Mouse (Mus musculus): ENCODE measurements at regions not wholly inside any gene's neighbourhood (a gene's known extent, or its start where the extent isn't known, plus 50 kb on each side); places are given as distances from the start of the nearest gene placed in this dataset.

DNA sequence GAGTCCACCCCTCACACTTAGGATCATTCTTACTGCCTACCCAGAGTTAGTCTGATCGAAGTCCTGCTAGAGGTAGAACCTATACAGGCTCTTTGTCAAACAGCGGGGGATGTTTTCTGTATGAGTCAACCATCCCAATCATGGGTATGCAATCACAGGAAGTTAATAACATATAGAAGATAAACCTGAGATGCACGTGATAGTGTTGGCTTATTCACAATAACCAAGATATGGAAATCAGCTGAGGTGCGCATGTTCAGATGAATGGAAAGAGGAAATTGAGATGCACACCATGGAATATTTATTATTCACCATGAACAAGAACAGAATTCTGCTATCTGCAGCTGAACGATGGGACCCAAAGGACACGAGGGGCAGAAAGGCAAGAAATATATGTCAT lies 146.7 kb upstream of the Tgfbr2 start:
- WGBS, result 83% methylated on average over 6 of the region's 6 CpGs
- ATAC-seq (ENCODE audit: insufficient read depth, low FRiP score), result no peak
- no peak overlapping the region for H3K27ac ChIP-seq (ENCODE audit: low read length)

DNA sequence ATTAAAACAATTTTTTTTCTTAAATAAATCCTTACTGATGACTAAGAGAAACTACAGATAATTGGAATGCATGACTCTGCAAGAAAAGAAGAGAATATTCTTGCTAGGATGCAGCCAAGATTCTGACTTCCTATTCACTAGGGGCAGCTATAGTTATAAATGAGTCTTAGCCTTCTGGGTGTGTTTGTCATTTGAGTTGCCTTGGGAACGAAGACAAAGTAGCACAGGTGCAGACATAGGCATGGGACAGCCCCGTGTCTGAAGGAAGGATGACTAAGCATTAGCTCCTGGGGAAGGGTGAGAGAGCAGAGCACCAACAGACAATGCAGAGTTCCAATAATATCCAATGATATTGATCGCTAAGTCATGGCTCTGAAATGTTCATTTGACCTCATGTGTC lies 144.3 kb upstream of the Tgfbr2 start:
- H3K27me3 ChIP-seq (ENCODE audit: control insufficient read depth, insufficient read depth, low read length), result no peaks in the 10 kb centered on the region
- WGBS, result 69% methylated on average over 3 of the region's 3 CpGs
- no peak overlapping the region for H3K4me3 ChIP-seq (replicated peaks; ENCODE audit: low read length)
- H3K4me2 ChIP-seq (ENCODE audit: low read depth, low read length), result no peak overlapping the region
- ATAC-seq (ENCODE audit: insufficient read depth, low FRiP score), result no peak
- no peak overlapping the region for H3K27ac ChIP-seq (ENCODE audit: low read length)
- H3K9me3 ChIP-seq (replicated peaks; ENCODE audit: control insufficient read depth, low read length), result no peaks in the 10 kb centered on the region
- no peaks in the 10 kb centered on the region for H3K4me1 ChIP-seq (ENCODE audit: control insufficient read depth, insufficient read depth, low read length)
- H3K36me3 ChIP-seq (ENCODE audit: control insufficient read depth, insufficient read depth, low read length), result no peaks in the 10 kb centered on the region
- no peak overlapping the region for H3K9ac ChIP-seq (ENCODE audit: low read length)

More for the DNA sequence above, 146.7 kb upstream of the Tgfbr2 start:
- no peak overlapping the region for H3K4me2 ChIP-seq (ENCODE audit: low read depth, low read length)
- H3K9ac ChIP-seq (ENCODE audit: low read length), result no peak overlapping the region
- no peaks in the 10 kb centered on the region for H3K36me3 ChIP-seq (ENCODE audit: control insufficient read depth, insufficient read depth, low read length)
- no peak overlapping the region for H3K4me3 ChIP-seq (replicated peaks; ENCODE audit: low read length)
- no peaks in the 10 kb centered on the region for H3K9me3 ChIP-seq (replicated peaks; ENCODE audit: control insufficient read depth, low read length)
- no peaks in the 10 kb centered on the region for H3K4me1 ChIP-seq (ENCODE audit: control insufficient read depth, insufficient read depth, low read length)
- no peaks in the 10 kb centered on the region for H3K27me3 ChIP-seq (ENCODE audit: control insufficient read depth, insufficient read depth, low read length)

DNA sequence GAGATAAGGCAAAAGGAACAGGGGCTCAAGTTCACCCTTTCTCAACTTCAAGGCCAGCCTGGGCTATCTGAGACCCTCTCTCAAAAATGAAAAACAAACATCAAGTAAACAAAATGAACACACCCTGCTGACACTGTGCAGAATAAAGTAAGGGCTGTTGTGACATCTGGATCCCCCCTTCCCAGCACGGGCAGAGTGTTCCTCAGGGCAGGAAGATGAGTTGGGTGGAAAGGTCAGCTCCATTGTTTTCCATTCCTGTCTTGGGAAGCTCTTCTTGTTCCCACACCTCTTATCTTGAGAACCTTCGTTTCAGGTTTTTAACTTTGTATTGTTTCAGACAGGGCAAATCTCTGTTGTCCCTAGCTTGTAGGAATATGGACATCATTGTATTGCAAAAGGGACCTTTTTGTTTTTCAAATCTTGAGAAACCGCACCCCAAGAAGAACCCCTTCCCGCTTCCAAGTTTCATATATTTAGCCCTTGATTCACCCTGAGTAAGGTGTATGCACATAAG lies 141.5 kb upstream of the Tgfbr2 start:
- Histone ChIP-seq H3K36me3 (ENCODE audit: control insufficient read depth, insufficient read depth, low read length) (no peaks in the 10 kb centered on the region), H3K27me3 (ENCODE audit: control insufficient read depth, insufficient read depth, low read length) (no peaks in the 10 kb centered on the region), H3K9ac (ENCODE audit: low read length) (no peak overlapping the region), H3K4me2 (ENCODE audit: low read depth, low read length) (no peak overlapping the region), H3K4me1 (ENCODE audit: control insufficient read depth, insufficient read depth, low read length) (peaks cover 4% of the 10 kb centered on the region; the same call in 1 of the 2 replicates), H3K4me3 (replicated peaks; ENCODE audit: low read length) (no peak overlapping the region), H3K9me3 (replicated peaks; ENCODE audit: control insufficient read depth, low read length) (no peaks in the 10 kb centered on the region), H3K27ac (ENCODE audit: low read length) (no peak overlapping the region)
- ATAC-seq (ENCODE audit: insufficient read depth, low FRiP score), result no peak
- whole genome bisulfite sequencing, result 71% methylated on average over 4 of the region's 4 CpGs

DNA sequence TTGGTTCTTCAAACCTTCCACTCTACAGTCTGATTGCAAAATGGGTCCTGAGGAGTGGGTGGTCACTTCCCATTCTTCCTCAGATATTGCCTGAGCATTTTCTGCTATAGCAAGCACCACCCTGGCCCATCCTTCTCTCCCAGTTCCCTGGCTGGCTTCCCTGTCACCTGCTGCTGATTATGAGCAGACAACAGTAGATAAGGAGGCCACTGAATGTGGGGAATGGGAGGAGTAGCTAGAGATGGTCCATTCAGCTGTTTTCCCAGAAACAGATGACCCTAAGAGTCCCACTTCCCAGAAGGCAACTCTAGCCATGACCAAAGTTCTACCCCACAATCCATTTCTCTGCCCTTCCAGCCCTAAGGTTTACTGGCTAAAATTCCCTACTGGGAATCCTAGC lies 139.6 kb upstream of the Tgfbr2 start:
- Histone ChIP-seq H3K4me2 (ENCODE audit: low read depth, low read length) (no peak overlapping the region), H3K4me3 (replicated peaks; ENCODE audit: low read length) (no peak overlapping the region), H3K9me3 (replicated peaks; ENCODE audit: control insufficient read depth, low read length) (no peaks in the 10 kb centered on the region), H3K4me1 (ENCODE audit: control insufficient read depth, insufficient read depth, low read length) (peaks cover 4% of the 10 kb centered on the region; the same call in 1 of the 2 replicates), H3K27me3 (ENCODE audit: control insufficient read depth, insufficient read depth, low read length) (no peaks in the 10 kb centered on the region), H3K27ac (ENCODE audit: low read length) (no peak overlapping the region), H3K36me3 (ENCODE audit: control insufficient read depth, insufficient read depth, low read length) (no peaks in the 10 kb centered on the region), H3K9ac (ENCODE audit: low read length) (no peak overlapping the region)
- ATAC-seq (ENCODE audit: insufficient read depth, low FRiP score), result no peak

DNA sequence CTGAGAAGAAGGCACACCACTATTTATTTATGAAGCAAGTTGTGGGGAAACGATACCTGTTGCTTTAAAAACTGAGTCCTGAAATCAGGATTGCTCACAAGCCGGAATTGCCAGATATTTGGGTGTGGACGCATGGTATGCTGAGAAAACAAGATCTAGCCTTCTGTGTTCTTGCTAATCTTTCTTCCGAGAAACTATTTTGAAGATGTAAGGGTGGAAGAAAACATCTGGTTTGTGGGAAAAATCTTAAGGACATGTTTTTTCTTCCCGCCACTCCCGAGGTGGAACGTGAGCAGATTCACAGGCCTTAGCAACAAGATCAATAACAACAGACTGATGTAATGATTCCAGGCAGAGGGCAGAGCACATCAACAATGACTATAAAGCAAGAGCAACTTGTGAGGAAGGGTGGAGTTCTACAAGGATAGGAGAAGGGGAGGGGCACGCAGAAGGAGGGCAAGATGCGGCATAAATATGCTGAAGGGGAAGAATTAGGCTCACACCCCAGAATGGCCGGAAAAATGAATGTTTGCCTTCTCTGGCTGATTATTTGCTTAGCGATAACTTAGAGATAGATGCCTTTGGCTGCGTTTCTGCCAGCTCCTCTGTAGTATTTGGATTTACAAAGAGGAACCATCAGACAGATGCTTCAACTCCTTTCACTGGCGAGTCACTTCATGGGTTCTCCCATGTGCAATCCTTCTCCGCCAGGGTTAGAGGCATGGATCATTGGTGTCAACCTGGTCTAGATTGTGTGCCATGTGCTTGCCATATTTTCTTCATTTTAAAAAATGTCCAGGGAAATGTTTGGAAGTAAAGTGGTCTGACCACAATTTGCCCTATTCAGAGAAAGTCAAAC lies 139.0 kb upstream of the Tgfbr2 start:
- whole genome bisulfite sequencing, result 54% methylated on average over 14 of the region's 14 CpGs
- ATAC-seq (ENCODE audit: insufficient read depth, low FRiP score), result 0 out of 2 replicates have a peak, but pooled peaks have one; percentile 33
- Histone ChIP-seq H3K4me1 (ENCODE audit: control insufficient read depth, insufficient read depth, low read length) (peaks cover 4% of the 10 kb centered on the region; the same call in 1 of the 2 replicates), H3K9ac (ENCODE audit: low read length) (no peak overlapping the region), H3K36me3 (ENCODE audit: control insufficient read depth, insufficient read depth, low read length) (no peaks in the 10 kb centered on the region), H3K27me3 (ENCODE audit: control insufficient read depth, insufficient read depth, low read length) (no peaks in the 10 kb centered on the region), H3K4me3 (replicated peaks; ENCODE audit: low read length) (no peak overlapping the region), H3K9me3 (replicated peaks; ENCODE audit: control insufficient read depth, low read length) (no peaks in the 10 kb centered on the region), H3K27ac (ENCODE audit: low read length) (no peak overlapping the region), H3K4me2 (ENCODE audit: low read depth, low read length) (no peak overlapping the region)

DNA sequence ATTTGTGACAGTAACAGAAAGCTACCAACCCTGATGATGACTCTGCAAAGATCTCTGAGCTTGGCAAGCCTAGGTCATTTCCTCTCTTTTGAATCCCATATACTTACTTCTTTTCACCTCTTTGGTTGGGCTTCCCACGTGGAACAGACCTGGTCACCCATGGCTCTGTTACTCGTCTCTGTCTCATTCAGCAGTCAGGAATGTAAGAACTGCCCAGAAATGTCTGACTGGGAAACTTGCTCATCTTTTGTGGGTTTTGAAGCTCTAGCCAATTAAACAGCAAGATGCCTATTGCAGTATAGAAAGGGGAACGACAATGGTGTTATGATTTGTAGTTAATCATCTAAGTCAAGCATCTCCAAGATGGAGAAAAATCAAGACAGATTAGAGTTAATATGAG lies 136.2 kb upstream of the Tgfbr2 start:
- WGBS, result 59% methylated on average over 3 of the region's 3 CpGs

DNA sequence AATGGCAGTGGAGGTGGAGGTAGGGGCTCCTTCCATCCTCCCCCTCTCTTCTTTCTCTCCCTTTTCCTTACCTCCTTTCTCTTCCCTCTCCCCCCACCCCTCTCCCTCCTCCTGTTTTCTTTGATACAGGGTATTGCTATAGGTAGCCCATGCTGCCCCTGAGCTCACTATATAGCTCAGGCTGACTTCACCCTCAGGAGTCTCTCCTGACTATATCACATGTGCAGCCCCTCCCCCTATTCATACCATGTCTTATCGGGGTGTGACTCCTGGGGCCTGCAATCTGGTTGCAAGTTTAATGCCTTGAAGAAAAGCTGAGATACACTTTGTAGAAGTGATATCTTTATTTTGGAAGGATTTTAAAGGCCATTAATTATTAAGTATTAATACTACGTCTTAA lies 126.4 kb upstream of the Tgfbr2 start:
- H3K9ac ChIP-seq (ENCODE audit: low read length), result no peak overlapping the region
- no peaks in the 10 kb centered on the region for H3K27me3 ChIP-seq (ENCODE audit: control insufficient read depth, insufficient read depth, low read length)
- H3K4me2 ChIP-seq (ENCODE audit: low read depth, low read length), result no peak overlapping the region
- no peak overlapping the region for H3K4me3 ChIP-seq (replicated peaks; ENCODE audit: low read length)
- peaks cover 5% of the 10 kb centered on the region; the same call in 1 of the 2 replicates for H3K4me1 ChIP-seq (ENCODE audit: control insufficient read depth, insufficient read depth, low read length)
- 71% methylated on average over 2 of the region's 2 CpGs for WGBS
- no peaks in the 10 kb centered on the region for H3K36me3 ChIP-seq (ENCODE audit: control insufficient read depth, insufficient read depth, low read length)
- no peak overlapping the region for H3K27ac ChIP-seq (ENCODE audit: low read length)
- ATAC-seq (ENCODE audit: insufficient read depth, low FRiP score), result no peak
- H3K9me3 ChIP-seq (replicated peaks; ENCODE audit: control insufficient read depth, low read length), result no peaks in the 10 kb centered on the region

More for the DNA sequence above, 136.2 kb upstream of the Tgfbr2 start:
- peaks cover 4% of the 10 kb centered on the region; the same call in 1 of the 2 replicates for H3K4me1 ChIP-seq (ENCODE audit: control insufficient read depth, insufficient read depth, low read length)
- H3K9ac ChIP-seq (ENCODE audit: low read length), result no peak overlapping the region
- ATAC-seq (ENCODE audit: insufficient read depth, low FRiP score), result no peak
- no peaks in the 10 kb centered on the region for H3K36me3 ChIP-seq (ENCODE audit: control insufficient read depth, insufficient read depth, low read length)
- no peaks in the 10 kb centered on the region for H3K27me3 ChIP-seq (ENCODE audit: control insufficient read depth, insufficient read depth, low read length)
- no peak overlapping the region for H3K4me2 ChIP-seq (ENCODE audit: low read depth, low read length)
- H3K27ac ChIP-seq (ENCODE audit: low read length), result no peak overlapping the region
- H3K9me3 ChIP-seq (replicated peaks; ENCODE audit: control insufficient read depth, low read length), result 0 out of 2 replicates have a peak, but pooled peaks cover 4% of the 10 kb centered on the region
- no peak overlapping the region for H3K4me3 ChIP-seq (replicated peaks; ENCODE audit: low read length)

DNA sequence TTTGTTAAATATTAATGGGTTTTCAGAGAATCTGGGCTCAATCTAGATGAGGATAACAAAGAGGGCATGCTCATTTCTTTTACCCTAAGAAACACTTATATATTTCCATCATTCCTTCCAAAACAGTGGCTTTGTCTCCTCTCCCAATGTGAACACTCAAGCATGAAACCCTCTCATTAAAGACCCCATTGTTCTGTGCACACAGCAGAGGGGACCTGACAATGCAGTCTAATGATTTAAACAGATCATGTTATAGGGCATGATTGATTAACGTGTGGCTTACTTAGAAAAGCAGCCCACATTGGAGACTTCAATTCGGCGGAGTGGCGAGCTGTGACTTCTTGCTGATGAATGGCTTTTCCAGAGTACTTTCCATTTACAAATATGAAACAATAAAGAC lies 123.6 kb upstream of the Tgfbr2 start:
- no peak for ATAC-seq (ENCODE audit: insufficient read depth, low FRiP score)
- Histone ChIP-seq H3K4me3 (replicated peaks; ENCODE audit: low read length) (no peak overlapping the region), H3K9ac (ENCODE audit: low read length) (no peak overlapping the region), H3K4me1 (ENCODE audit: control insufficient read depth, insufficient read depth, low read length) (peaks cover 5% of the 10 kb centered on the region; the same call in 1 of the 2 replicates), H3K4me2 (ENCODE audit: low read depth, low read length) (no peak overlapping the region), H3K27ac (ENCODE audit: low read length) (no peak overlapping the region), H3K9me3 (replicated peaks; ENCODE audit: control insufficient read depth, low read length) (no peaks in the 10 kb centered on the region), H3K36me3 (ENCODE audit: control insufficient read depth, insufficient read depth, low read length) (no peaks in the 10 kb centered on the region), H3K27me3 (ENCODE audit: control insufficient read depth, insufficient read depth, low read length) (no peaks in the 10 kb centered on the region)
- WGBS, result 78% methylated on average over 4 of the region's 4 CpGs

DNA sequence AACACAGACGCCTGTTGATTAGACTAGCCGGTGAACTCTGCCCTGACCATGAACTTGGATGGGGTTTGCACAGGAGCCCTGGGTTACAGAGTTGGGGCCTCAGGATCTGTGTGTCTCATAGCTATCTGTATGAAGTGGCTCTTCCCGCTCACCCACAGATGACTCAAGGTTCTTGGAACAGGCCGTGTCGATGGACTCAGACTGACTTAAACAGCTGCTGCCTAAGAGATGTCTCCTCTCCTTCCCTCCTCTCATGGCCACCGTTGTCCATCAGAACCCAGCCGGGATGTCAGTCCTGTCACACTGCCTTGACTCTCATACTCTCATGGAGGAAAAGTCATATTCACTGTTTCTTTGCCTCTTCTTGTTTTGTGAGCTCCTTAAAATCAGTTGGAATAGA lies 121.2 kb upstream of the Tgfbr2 start:
- WGBS, result 68% methylated on average over 7 of the region's 7 CpGs
- no peaks in the 10 kb centered on the region for H3K4me1 ChIP-seq (ENCODE audit: control insufficient read depth, insufficient read depth, low read length)
- no peak overlapping the region for H3K27ac ChIP-seq (ENCODE audit: low read length)
- H3K27me3 ChIP-seq (ENCODE audit: control insufficient read depth, insufficient read depth, low read length), result no peaks in the 10 kb centered on the region
- H3K9me3 ChIP-seq (replicated peaks; ENCODE audit: control insufficient read depth, low read length), result no peaks in the 10 kb centered on the region
- ATAC-seq (ENCODE audit: insufficient read depth, low FRiP score), result no peak
- H3K4me2 ChIP-seq (ENCODE audit: low read depth, low read length), result no peak overlapping the region
- no peaks in the 10 kb centered on the region for H3K36me3 ChIP-seq (ENCODE audit: control insufficient read depth, insufficient read depth, low read length)
- no peak overlapping the region for H3K4me3 ChIP-seq (replicated peaks; ENCODE audit: low read length)
- no peak overlapping the region for H3K9ac ChIP-seq (ENCODE audit: low read length)
